Mouse (Mus musculus): ENCODE data around the gene Bmp2.

Gene Bmp2

DNA sequence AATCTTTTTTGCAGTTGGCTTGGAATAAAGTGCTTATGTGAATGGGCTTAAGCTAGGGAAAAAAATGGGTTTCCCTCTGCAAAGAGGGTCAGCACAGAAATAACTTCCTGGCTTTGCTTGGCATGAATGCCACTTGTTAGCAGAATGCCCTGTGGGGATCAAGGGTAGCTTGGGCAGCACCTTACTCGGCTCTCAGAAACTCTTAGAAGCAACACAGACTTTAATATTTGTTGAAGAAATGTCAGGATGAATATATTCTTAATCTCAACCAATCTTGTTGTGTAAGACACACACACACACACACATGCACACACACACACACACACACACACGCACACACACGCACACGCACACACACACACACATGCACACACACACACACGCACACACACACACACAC lies 13.5 kb downstream of the Bmp2 start:
- DNase-seq (ENCODE audit: extremely low spot score, low spot score) = no peak

DNA sequence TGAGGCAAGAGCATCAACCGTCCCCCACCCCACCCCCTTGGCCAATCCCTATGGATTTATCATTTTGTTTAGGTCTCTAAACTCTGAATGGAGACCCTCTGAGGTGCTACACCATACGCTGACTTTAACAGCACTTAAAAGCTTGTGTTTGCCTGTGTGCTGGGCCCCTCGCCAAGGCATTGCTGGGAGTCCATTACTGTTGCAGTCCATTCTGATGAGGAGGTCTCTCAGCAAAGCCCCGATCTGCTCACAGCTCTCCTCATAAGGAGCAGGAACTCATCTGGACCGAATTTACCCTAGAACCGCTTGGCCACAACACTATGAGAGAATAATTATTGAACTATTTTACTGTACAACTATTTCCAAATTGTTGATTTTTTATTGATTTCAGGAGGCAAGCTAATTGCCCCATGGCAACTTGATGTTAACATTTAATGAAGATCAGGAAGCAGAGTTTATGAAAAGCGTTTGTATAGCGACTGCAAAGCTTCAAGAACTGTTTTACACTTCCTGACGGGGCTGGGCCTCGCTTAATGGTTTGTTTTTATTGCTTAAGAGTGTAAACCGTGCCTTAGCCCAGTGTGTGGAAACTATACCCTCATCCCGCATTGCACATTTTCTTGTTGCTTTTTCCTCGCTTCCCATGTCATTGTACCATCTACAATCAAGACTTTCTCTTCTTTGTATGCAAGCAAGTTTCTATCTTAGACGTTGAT lies 14.2 kb downstream of the Bmp2 start:
- DNase-seq (ENCODE audit: extremely low spot score, low spot score) = no peak

DNA sequence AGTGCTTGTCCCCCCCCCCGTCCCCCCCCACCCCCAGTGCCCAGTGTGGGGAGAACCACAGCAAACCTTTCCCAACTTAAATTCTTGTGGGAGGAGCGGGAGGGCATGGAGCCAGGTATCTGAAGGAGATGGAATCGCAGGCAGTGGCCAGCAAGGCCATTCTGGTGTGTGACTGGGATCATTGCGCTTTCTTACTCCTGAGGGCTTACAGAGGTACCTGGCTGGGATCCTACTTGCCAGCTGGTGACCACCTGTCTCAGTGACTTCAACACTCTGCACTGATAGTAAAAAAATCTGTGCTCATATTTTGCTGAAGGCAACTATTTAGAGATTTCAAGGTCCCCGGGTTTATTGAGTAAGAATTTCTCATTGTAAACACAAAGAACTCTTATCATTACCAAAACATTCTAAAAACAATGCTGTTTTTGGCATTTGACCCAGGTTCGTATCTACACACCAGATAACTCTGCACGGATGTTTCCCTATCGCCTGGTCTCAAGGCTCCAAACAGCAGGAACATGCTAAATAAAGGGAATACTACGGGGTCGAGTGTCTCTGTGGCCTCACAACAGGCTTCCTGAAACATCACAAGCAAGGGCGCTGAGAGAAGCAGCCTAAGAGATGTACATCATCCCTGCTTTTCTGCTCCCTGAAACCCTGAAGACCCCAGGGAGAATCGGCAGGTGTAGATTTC lies 39.8 kb downstream of the Bmp2 start:
- no peak for DNase-seq (ENCODE audit: extremely low spot score, low spot score)
